Mouse (Mus musculus): ENCODE measurements at regions not wholly inside any gene's neighbourhood (a gene's known extent, or its start where the extent isn't known, plus 50 kb on each side); places are given as distances from the start of the nearest gene placed in this dataset.

DNA sequence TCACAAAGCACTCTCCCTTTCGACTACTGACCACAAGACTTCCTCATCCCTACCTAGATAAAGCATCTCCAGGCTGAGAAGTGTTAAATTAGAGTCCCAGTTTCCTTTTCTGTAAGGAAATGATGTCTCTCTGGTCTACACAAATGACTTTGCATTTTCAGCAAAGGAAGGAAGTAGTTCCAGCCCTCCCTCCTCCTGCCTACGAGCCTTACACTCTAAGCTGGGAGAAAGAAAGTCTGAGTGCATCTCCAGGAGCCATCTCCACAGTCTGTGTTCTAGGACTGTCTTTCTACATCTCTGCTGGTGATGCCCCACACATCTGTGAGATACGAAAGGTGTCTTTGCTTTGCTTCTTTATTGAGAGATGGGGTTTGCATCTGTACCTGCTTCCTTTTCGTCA, 251.1 kb upstream of the Prickle1 start:
- Histone ChIP-seq H3K27me3 (replicated peaks) (no peaks in the 10 kb centered on the region), H3K27ac (no peak overlapping the region), H3K4me1 (replicated peaks) (no peaks in the 10 kb centered on the region), H3K4me2 (replicated peaks) (no peak overlapping the region), H3K4me3 (replicated peaks) (no peak overlapping the region), H3K9me3 (no peaks in the 10 kb centered on the region), H3K36me3 (no peaks in the 10 kb centered on the region), H3K9ac (no peak overlapping the region)
- ATAC-seq = no peak
- 86% methylated on average over 4 of the region's 4 CpGs for WGBS

DNA sequence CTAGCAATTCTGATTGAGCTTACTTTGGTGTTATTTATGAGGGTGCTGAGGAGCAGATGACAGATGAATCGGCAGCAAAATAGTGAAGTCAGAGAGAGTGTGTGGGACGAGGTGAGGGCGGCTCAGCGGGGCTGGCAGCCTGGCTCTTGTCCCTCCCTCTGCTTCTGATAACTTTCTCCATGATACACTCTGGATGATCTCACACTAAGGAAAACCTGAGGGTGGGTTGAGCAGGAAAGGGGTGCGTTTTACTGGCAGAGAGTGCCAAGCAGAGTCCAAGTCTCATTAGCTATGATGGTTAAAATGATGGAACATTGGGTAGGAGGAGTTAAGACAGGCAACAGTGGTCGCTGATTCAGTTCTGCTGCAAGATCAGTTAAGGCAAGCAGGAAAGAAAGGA, 250.1 kb upstream of the Prickle1 start:
- Histone ChIP-seq H3K4me1 (replicated peaks) (no peaks in the 10 kb centered on the region), H3K27ac (no peak overlapping the region), H3K27me3 (replicated peaks) (no peaks in the 10 kb centered on the region), H3K9me3 (no peaks in the 10 kb centered on the region), H3K9ac (no peak overlapping the region), H3K4me2 (replicated peaks) (no peak overlapping the region), H3K36me3 (no peaks in the 10 kb centered on the region), H3K4me3 (replicated peaks) (no peak overlapping the region)
- ATAC-seq = no peak
- 64% methylated on average over 6 of the region's 6 CpGs for WGBS

DNA sequence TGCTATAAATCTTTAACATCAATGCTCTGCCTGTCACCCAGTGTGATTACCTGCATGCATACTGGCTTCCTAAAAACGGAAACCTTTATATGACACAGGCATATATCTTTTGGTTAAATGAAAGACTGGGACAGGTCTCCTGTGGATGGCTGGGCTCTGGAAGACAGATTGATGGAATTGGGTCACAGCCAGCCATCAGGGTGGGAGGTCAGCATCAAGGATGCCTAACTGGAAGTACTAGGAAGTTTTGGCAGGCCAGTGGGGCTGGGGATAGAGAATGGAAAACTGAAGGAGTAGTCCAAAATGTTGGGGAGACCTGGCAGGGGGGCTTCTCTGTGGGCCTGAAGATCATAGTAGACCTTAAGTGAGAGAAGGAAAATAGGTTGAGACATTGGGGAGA, 237.3 kb upstream of the Prickle1 start:
- Histone ChIP-seq H3K27ac (no peak overlapping the region), H3K4me1 (replicated peaks) (peaks cover 4% of the 10 kb centered on the region; the same call in 1 of the 2 replicates), H3K4me3 (replicated peaks) (no peak overlapping the region), H3K27me3 (replicated peaks) (no peaks in the 10 kb centered on the region), H3K4me2 (replicated peaks) (no peak overlapping the region), H3K9me3 (no peaks in the 10 kb centered on the region), H3K36me3 (no peaks in the 10 kb centered on the region), H3K9ac (no peak overlapping the region)
- WGBS = 51% methylated on average over 1 of the region's 1 CpGs
- ATAC-seq = no peak

DNA sequence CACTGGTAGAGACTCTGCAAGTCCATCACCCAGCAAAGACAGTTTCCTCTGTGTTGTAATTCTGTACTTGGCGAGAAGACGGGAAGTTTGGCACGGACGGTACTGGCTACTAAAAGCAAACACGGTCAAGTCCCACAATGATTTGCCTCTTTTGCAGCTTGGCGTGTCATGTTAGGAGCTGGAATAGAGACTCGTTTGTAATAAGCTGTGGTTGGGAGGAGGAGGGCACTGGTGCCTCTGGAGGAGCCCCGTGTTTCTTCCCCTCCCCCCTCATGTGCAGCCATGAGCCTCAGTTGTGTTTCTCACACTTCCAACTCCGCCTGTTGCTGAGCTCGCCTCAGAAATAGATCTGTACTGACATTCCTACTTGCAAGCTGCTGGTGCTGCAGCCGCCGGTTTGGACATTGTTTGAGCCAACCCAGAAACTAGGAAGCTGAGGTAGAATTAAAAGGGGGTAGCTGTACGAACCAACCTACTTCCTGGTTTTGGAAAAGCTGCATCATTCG, 236.8 kb upstream of the Prickle1 start:
- no peak for ATAC-seq
- H3K9me3 ChIP-seq = no peaks in the 10 kb centered on the region
- peaks cover 4% of the 10 kb centered on the region; the same call in 1 of the 2 replicates for H3K4me1 ChIP-seq (replicated peaks)
- no peaks in the 10 kb centered on the region for H3K36me3 ChIP-seq
- no peak overlapping the region for H3K27ac ChIP-seq
- no peak overlapping the region for H3K4me3 ChIP-seq (replicated peaks)
- H3K9ac ChIP-seq = no peak overlapping the region
- 0 out of 2 replicates have a peak overlapping the region, but pooled peaks have one; percentile 14 for H3K4me2 ChIP-seq (replicated peaks)
- 54% methylated on average over 14 of the region's 14 CpGs for WGBS
- no peaks in the 10 kb centered on the region for H3K27me3 ChIP-seq (replicated peaks)

DNA sequence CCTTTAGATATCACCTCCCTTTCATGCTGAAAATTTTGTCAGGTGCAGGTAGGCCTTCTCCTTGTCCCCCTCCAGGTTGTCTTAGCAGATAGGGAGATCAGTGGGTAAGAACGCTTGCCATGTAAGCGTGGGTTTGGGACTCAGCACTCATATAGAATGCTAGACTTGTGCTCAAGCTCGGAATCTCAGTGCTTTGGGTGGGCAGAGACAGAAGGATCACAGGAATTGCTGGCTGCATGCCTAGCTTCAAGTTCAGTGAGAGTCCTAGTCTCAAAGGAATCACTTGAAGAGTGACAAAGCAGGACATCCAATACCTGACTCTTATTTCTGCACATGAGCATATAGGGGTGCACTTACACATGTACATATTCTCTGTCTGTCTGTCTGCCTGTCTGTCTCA, 235.5 kb upstream of the Prickle1 start:
- Histone ChIP-seq H3K9me3 (no peaks in the 10 kb centered on the region), H3K4me2 (replicated peaks) (no peak overlapping the region), H3K4me1 (replicated peaks) (peaks cover 4% of the 10 kb centered on the region; the same call in 1 of the 2 replicates), H3K9ac (no peak overlapping the region), H3K36me3 (no peaks in the 10 kb centered on the region), H3K4me3 (replicated peaks) (no peak overlapping the region), H3K27me3 (replicated peaks) (no peaks in the 10 kb centered on the region), H3K27ac (no peak overlapping the region)
- WGBS = 85% methylated on average over 3 of the region's 3 CpGs
- no peak for ATAC-seq

DNA sequence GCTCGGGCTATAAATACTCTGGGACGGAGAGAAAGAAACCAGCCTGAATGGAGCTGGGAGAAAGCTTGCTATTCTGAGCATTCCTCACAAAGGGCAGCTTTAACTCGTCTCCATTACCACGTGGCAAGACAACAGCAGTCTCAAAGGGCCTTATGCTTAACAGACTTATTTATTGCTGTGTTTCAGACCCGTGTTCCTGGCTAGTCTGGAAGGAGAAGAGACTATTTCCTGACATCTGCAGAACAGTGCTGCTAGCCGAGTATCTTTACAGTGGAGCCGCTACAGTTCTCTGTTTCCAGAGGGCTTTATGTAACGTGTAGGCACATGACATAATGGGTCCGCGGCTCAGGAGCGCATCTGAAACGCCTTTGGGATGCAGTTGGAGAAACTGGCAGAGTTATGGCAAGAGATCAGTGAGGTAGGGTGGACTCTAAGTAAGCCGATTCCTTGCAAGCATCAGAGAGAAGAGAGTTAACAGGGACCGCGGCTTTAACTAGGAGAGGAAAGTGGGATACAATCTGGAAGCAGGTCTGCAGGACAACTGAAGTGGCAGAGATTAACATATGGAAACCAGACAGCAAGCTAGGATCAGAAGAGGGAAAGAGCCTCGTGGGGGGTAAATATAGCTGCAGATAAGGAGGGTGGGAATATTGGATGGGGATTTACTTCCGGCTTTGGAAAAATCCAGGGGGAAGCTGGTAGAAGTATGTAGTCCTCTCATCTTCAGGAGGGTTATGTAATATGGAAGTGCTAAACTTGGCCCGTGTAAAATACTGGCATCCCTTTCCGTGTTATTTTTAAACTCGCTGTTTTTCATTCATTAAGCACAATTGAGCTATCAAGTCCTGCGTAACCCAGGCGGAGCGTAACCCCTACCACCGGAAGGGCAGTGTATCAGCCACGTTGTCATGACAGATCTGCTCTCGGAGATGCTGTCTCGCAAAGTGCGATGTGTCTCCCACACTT, 229.3 kb upstream of the Prickle1 start:
- Histone ChIP-seq H3K36me3 (no peaks in the 10 kb centered on the region), H3K4me3 (replicated peaks) (no peak overlapping the region), H3K9me3 (no peaks in the 10 kb centered on the region), H3K27me3 (replicated peaks) (no peaks in the 10 kb centered on the region), H3K4me2 (replicated peaks) (peak overlapping the region; percentile 36), H3K27ac (peak overlapping the region; percentile 54), H3K9ac (no peak overlapping the region), H3K4me1 (replicated peaks) (peaks cover 6% of the 10 kb centered on the region; the same call in 1 of the 2 replicates)
- ATAC-seq = peak; percentile 55
- 47% methylated on average over 28 of the region's 28 CpGs for WGBS

DNA sequence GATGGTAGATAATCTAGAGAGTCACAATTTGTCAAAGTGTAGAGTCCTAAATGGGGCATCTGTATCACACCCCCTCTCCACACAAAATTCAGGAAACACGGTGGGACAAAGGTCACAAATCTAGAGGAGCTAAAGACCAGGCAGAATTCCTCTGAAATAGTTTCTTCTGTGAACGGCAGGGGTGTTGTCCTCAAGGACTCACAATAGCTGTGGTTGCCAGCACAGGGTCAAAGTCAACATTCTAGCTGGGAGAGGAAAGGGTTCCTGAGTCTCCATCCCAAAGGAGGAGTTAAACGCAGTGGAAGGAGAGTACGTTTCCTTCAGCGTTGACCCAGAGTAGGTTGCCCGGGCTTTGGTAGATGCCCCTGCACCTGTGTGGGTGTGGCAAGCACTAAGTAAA, 225.5 kb upstream of the Prickle1 start:
- no peaks in the 10 kb centered on the region for H3K9me3 ChIP-seq
- peaks cover 6% of the 10 kb centered on the region; the same call in 1 of the 2 replicates for H3K4me1 ChIP-seq (replicated peaks)
- no peak for ATAC-seq
- no peaks in the 10 kb centered on the region for H3K36me3 ChIP-seq
- H3K27ac ChIP-seq = no peak overlapping the region
- no peak overlapping the region for H3K4me3 ChIP-seq (replicated peaks)
- WGBS = 54% methylated on average over 6 of the region's 6 CpGs
- H3K9ac ChIP-seq = no peak overlapping the region
- H3K4me2 ChIP-seq (replicated peaks) = no peak overlapping the region
- H3K27me3 ChIP-seq (replicated peaks) = no peaks in the 10 kb centered on the region

DNA sequence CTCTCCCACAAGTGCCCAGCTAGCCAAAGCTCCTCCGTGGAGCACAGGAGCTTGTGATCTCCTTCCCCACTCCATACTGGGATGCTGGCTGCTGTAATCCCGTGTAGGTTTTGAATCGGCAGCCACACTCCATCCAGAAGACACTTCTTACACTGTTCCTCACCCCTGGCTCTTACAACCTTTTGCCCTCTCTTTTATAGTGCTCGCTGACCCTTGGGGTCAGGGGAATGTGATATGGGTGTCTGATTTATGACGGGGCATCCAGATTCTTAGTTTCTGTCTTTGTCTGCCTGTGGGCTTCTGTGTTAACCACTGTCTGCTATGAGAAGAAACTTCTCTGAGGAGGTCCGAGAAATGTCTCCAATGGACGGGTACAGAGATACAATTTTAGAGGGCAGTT, 216.3 kb upstream of the Prickle1 start:
- H3K9me3 ChIP-seq = no peaks in the 10 kb centered on the region
- no peak for ATAC-seq
- 24% methylated on average over 7 of the region's 7 CpGs for WGBS
- H3K4me3 ChIP-seq (replicated peaks) = no peak overlapping the region
- H3K36me3 ChIP-seq = no peaks in the 10 kb centered on the region
- H3K27ac ChIP-seq = no peak overlapping the region
- no peaks in the 10 kb centered on the region for H3K4me1 ChIP-seq (replicated peaks)
- no peak overlapping the region for H3K9ac ChIP-seq
- no peak overlapping the region for H3K4me2 ChIP-seq (replicated peaks)
- H3K27me3 ChIP-seq (replicated peaks) = no peaks in the 10 kb centered on the region

DNA sequence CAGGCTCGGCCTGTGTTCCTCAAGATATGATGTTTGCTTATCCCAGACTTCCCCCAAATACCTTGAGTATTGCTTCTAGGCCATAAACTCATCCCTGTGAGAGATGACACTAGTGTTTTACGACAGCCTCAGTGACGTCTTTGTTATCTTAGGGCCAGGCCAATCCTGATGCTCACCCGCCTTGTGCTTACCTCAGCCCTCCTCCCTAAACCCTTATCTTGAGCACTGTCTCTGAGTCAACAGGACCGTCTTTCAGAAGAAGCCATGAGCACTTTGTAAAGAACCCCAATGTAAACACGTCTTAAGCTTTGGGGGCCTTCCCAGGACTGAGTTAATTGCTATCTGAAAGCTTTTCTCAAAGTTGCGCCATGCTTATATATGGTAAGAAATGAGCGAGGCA, 212.3 kb upstream of the Prickle1 start:
- WGBS = 47% methylated on average over 8 of the region's 8 CpGs
- peak; percentile 82 for ATAC-seq

DNA sequence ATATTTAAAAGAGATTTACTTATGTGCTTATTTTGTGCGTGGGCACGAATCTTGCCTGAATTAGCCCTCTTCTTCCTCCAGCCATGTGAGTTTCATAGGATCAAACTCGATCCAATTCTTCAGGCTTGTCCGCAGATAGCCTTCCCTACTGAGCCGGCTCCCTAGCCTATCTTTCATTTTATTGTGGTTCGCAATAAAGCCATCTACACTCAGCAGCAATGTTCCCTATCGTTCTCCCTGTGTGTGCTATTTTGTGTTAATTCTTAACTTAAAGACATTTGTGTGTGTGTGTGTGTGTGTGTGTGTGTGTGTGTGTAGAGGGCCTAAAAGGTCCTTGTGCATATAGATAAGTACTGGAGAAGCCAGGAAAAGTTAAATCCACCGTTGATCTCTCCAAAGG, 211.8 kb upstream of the Prickle1 start:
- Histone ChIP-seq H3K9ac (no peak overlapping the region), H3K4me3 (replicated peaks) (no peak overlapping the region), H3K4me2 (replicated peaks) (no peak overlapping the region), H3K27me3 (replicated peaks) (no peaks in the 10 kb centered on the region), H3K36me3 (no peaks in the 10 kb centered on the region), H3K9me3 (no peaks in the 10 kb centered on the region), H3K27ac (no peak overlapping the region), H3K4me1 (replicated peaks) (no peaks in the 10 kb centered on the region)
- peak; percentile 71 for ATAC-seq
- 62% methylated on average over 8 of the region's 8 CpGs for WGBS

More for the DNA sequence above, 212.3 kb upstream of the Prickle1 start:
- no peaks in the 10 kb centered on the region for H3K36me3 ChIP-seq
- no peak overlapping the region for H3K4me2 ChIP-seq (replicated peaks)
- no peak overlapping the region for H3K4me3 ChIP-seq (replicated peaks)
- no peak overlapping the region for H3K9ac ChIP-seq
- no peaks in the 10 kb centered on the region for H3K27me3 ChIP-seq (replicated peaks)
- H3K9me3 ChIP-seq = no peaks in the 10 kb centered on the region
- H3K27ac ChIP-seq = no peak overlapping the region
- H3K4me1 ChIP-seq (replicated peaks) = no peaks in the 10 kb centered on the region

DNA sequence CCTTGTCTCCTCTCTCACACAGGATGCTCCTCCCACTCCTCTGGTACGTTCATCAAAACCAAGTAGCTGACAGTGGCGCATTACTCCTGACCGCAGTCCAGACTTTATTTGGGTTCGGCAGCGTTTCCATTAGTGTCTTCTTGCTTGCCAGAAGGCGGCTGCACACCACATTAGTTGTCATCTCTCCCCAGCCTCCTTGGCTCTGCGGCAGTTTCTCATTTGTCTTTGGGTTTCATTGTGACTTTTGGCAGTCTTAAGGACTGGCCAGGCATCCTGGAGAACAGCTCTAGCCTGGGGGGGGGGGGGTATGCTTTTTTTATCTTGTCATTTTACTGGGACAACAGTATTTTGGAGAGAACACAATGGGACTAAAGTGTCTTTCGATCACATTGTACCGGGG, 209.0 kb upstream of the Prickle1 start:
- H3K27me3 ChIP-seq (replicated peaks) = no peaks in the 10 kb centered on the region
- no peak overlapping the region for H3K9ac ChIP-seq
- no peak overlapping the region for H3K4me2 ChIP-seq (replicated peaks)
- no peaks in the 10 kb centered on the region for H3K36me3 ChIP-seq
- no peak overlapping the region for H3K4me3 ChIP-seq (replicated peaks)
- no peaks in the 10 kb centered on the region for H3K4me1 ChIP-seq (replicated peaks)
- WGBS = 54% methylated on average over 9 of the region's 9 CpGs
- H3K27ac ChIP-seq = no peak overlapping the region
- ATAC-seq = no peak
- no peaks in the 10 kb centered on the region for H3K9me3 ChIP-seq

DNA sequence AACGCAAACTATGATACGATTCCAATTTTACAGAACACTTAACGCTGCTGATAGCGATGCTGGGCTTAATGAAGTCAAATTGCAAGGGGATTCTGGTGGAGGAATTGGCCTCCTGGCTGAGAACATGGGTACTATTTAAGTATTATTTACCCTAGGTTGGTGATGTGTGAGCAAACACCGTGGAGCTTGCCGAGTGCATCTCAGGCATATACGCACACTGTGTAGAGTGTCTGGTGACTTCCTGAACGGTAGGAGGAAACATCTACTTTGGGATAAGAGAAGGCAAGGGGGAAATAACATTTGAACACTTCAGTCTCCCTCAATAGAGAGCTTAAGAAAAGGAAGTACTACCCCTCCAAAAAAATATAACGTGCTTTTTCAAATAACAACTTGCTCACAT, 194.8 kb upstream of the Prickle1 start:
- Histone ChIP-seq H3K27ac (no peak overlapping the region), H3K4me1 (replicated peaks) (0 out of 2 replicates have a peak, but pooled peaks cover 8% of the 10 kb centered on the region), H3K36me3 (no peaks in the 10 kb centered on the region), H3K9ac (no peak overlapping the region), H3K9me3 (no peaks in the 10 kb centered on the region), H3K4me2 (replicated peaks) (no peak overlapping the region), H3K27me3 (replicated peaks) (no peaks in the 10 kb centered on the region), H3K4me3 (replicated peaks) (no peak overlapping the region)
- WGBS = 66% methylated on average over 9 of the region's 9 CpGs
- no peak for ATAC-seq

DNA sequence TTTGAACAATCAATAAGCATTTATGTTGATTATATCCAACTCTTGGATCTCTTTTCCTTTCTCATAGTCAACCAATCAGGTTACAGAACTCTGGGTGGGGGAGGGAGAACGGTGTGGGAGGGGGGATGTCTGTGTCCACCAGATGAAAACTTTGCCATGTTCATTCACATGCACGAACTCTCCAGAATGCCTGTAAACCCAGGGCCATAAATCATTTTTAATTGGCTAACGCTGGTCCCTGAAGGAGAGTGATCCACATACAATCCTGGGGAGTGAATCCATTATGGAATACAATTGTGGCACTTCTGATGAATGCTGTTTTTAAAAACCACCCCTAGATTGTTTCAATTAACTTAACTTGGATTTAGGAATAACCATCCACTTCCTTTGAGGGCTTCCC, 194.1 kb upstream of the Prickle1 start:
- Histone ChIP-seq H3K4me3 (replicated peaks) (no peak overlapping the region), H3K27ac (no peak overlapping the region), H3K36me3 (no peaks in the 10 kb centered on the region), H3K9me3 (no peaks in the 10 kb centered on the region), H3K4me2 (replicated peaks) (no peak overlapping the region), H3K27me3 (replicated peaks) (no peaks in the 10 kb centered on the region), H3K9ac (no peak overlapping the region), H3K4me1 (replicated peaks) (0 out of 2 replicates have a peak, but pooled peaks cover 8% of the 10 kb centered on the region)
- ATAC-seq = no peak
- 47% methylated on average over 3 of the region's 3 CpGs for WGBS
